Mouse (Mus musculus) intestine, embryonic 16.5 days (tissue): Measurements from ENCODE around the gene AW011738. TPM values are rescaled to one million over a fixed set of nuclear protein-coding genes. Genes with fewer than 3 reads are reported as not detected.

Experiments used
- ATAC-seq: fragments of 200-750 bp; cut with Nextera tagmentation; 2 replicates; pipeline ENCODE4 v1.8.0; 2017; ENCODE audit warnings: moderate TSS enrichment, moderate library complexity
- H3K27ac ChIP-seq: fragments of 300-500 bp; sonication (generic); 2 replicates; pipeline ENCODE4 v1.5.1; 2014; ENCODE audit warnings: mild to moderate bottlenecking, low read length
- H3K27me3 ChIP-seq: fragments of 300-500 bp; sonication (generic); replicated peaks from 2 replicates; pipeline ENCODE4 v1.6.1; 2014; ENCODE audit warnings: low read length, control low read depth, mixed read lengths; ENCODE audit not compliant: control insufficient read depth, insufficient read depth
- H3K36me3 ChIP-seq: fragments of 300-500 bp; sonication (generic); 2 replicates; pipeline ENCODE4 v1.6.1; 2014; ENCODE audit warnings: low read length, control low read depth; ENCODE audit not compliant: control insufficient read depth, insufficient read depth
- H3K4me1 ChIP-seq: fragments of 300-500 bp; sonication (generic); 2 replicates; pipeline ENCODE4 v1.6.1; 2014; ENCODE audit warnings: low read length, control low read depth, mixed read lengths; ENCODE audit not compliant: control insufficient read depth, insufficient read depth
- H3K4me2 ChIP-seq: fragments of 300-500 bp; sonication (generic); 2 replicates; pipeline ENCODE4 v1.6.1; 2014; ENCODE audit warnings: low read depth, low read length, control low read depth
- H3K4me3 ChIP-seq: fragments of 300-500 bp; sonication (generic); 2 replicates; pipeline ENCODE4 v1.5.1; 2014; ENCODE audit warnings: mild to moderate bottlenecking, low read length
- H3K9ac ChIP-seq: fragments of 300-500 bp; sonication (generic); 2 replicates; pipeline ENCODE4 v1.6.1; 2014; ENCODE audit warnings: low read depth, low read length
- H3K9me3 ChIP-seq: fragments of 300-500 bp; sonication (generic); 2 replicates; pipeline ENCODE4 v1.6.1; 2016; ENCODE audit warnings: low read length, control low read depth; ENCODE audit not compliant: control insufficient read depth
- WGBS: fragments of 180-500 bp; shearing (Covaris S2); extraction: QIAGEN DNeasy Blood & Tissue Kit; methylation state at CpG from one replicate; pipeline ENCODE4 v1.1.7; 2014; 5-methylcytosine and 5-hydroxymethylcytosine counted together
- polyA plus RNA-seq: library from polyadenylated mRNA; unstranded; fragments of >200 nt; fragmentation: Nextera tagmentation; extraction: Ambion mirVana; gene quantifications from 2 replicates; pipeline ENCODE4 v1.2.1, GENCODE M21; 2015

Gene AW011738
- polyA plus RNA-seq, 1 experiment from 2014 or later, result 2.3 TPM

GRCm38 (mm10) chr4:156234021-156234501 is 31.0 kb downstream of the AW011738 start:
- no peaks in the 10 kb centered on the region for H3K9me3 ChIP-seq
- no peak for ATAC-seq
- peaks cover 13% of the 10 kb centered on the region for H3K4me1 ChIP-seq
- peak overlapping the region; percentile 84 for H3K9ac ChIP-seq
- H3K36me3 ChIP-seq, result peaks cover 9% of the 10 kb centered on the region
- WGBS, result 11% methylated on average over 17 of the region's 17 CpGs
- H3K27me3 ChIP-seq, result no peaks in the 10 kb centered on the region
- peak overlapping the region; percentile 74 for H3K4me3 ChIP-seq
- H3K27ac ChIP-seq, result peak overlapping the region; percentile 68
- peak overlapping the region; percentile 78 for H3K4me2 ChIP-seq

DNA sequence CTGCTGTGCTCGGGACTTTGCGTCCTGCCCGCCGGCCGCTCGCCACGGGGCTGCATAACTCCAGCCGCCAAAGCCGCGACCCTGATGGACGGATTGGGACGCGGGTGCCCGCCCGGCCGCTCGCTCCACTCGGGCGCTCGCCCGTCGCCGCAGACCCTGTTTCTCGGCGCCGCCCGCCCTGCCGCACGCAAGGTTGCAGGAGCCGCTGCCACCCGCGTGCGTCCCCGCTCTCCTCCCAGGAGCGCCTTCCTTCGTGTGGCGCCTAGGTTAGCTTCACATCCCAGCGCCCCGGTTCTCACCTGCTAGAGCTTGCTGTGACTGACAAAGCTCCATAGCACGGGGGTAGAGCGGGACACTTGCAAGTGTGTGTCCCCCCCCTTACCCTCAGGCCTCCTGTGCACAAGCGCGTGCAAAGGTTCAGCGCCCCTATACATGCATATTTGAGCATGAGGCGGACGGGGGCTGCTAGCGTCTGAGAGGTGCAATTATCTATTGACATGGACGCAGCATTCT is 31.7 kb downstream of the AW011738 start, which contains the start of gene Plekhn1:
Plekhn1 (minus strand) TSS at position 157 of the 513 bp plus-strand sequence.
- Histone ChIP-seq H3K9ac (peak within 1 kb of the TSS; percentile 85), H3K9me3 (no peaks in the 10 kb centered on the region), H3K27me3 (no peaks in the 10 kb centered on the region), H3K27ac (peak within 1 kb of the TSS; percentile 98), H3K4me1 (peaks cover 13% of the 10 kb centered on the region), H3K4me2 (peak within 1 kb of the TSS; percentile 78), H3K4me3 (peak within 1 kb of the TSS; percentile 90), H3K36me3 (peaks cover 14% of the 10 kb centered on the region)
- ATAC-seq, result peak; percentile 46
- WGBS, result 0% methylated on average over 34 of the region's 48 CpGs

DNA sequence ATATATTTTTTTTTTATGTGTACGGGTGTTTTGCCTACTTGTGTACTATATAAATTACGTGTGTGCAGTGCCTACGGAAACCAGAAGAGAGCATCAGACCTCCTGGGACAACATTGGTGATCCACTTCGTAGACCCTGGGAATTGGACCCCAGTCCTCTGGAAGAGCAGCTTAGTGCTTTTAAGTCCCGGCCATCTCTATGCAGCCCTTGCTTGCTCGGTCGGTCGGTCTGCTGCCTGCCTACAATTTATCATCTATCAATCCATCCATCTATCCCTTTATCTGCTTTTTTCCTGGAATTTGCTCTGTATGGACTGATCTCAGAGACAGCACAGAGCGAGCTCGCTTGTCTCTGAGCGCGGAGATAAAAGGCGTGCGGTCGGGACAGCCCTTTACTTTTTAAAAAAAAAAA is 32.3 kb downstream of the AW011738 start:
- under 1% methylated on average over 15 of the region's 15 CpGs for WGBS

DNA sequence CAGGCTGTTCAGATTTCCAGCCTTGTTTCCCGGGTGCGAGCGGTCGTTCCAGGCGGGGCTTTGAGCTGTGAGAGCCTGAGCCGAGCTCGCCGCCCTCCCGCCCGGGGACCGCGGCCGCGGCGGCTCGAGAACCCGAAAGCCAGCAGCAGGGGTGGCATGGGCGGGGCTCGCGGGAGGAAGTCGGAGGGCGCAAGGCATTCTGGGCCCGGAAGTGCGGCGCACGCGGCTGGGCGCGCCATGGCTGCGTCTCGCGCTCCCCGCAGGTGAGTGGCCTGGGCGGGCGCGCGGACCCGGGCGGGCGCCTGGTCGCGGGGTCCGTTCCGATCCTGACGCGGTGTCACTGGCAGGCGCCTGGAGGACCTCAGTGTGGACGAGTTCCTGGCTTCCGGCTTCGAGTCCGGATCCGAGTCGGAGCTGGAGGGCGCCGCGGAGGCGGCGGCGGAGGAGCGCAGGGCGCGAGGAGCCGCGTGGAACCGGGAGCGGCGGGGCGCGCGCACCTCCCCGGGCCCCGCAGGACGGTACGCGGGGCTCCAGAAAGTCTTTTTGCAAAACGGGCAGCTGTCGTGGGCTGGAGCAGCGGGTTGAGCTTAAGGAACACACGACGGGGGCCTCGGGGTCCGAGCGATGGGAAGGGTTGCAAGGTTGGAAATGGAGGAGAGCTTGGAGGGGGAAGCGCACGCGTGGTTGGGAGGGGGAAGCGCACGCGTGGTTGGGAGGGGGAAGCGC is 32.9 kb downstream of the AW011738 start, which contains the start of gene Noc2l:
Noc2l (plus strand) TSS at position 203 of the 726 bp plus-strand sequence.
- Histone ChIP-seq H3K4me1 (peaks cover 13% of the 10 kb centered on the region), H3K27ac (peak within 1 kb of the TSS; percentile 98), H3K9ac (peak within 1 kb of the TSS; percentile 85), H3K36me3 (peaks cover 25% of the 10 kb centered on the region), H3K4me3 (peak within 1 kb of the TSS; percentile 90), H3K4me2 (peak within 1 kb of the TSS; percentile 78), H3K27me3 (no peaks in the 10 kb centered on the region), H3K9me3 (no peaks in the 10 kb centered on the region)
- WGBS, result under 1% methylated on average over 82 of the region's 90 CpGs
- ATAC-seq, result peak; percentile 91

More for the DNA sequence above, 32.3 kb downstream of the AW011738 start:
- no peaks in the 10 kb centered on the region for H3K27me3 ChIP-seq
- H3K9me3 ChIP-seq, result no peaks in the 10 kb centered on the region
- peak overlapping the region; percentile 85 for H3K9ac ChIP-seq
- peaks cover 13% of the 10 kb centered on the region for H3K4me1 ChIP-seq
- peak overlapping the region; percentile 98 for H3K27ac ChIP-seq
- H3K36me3 ChIP-seq, result peaks cover 20% of the 10 kb centered on the region
- H3K4me3 ChIP-seq, result peak overlapping the region; percentile 90
- peak; percentile 29 for ATAC-seq
- peak overlapping the region; percentile 67 for H3K4me2 ChIP-seq

- WGBS, result 20% methylated on average over 55 of the region's 60 CpGs
- Histone ChIP-seq H3K36me3 (peaks cover 29% of the 10 kb centered on the region), H3K4me3 (peak overlapping the region; percentile 90), H3K4me2 (peak overlapping the region; percentile 75), H3K9me3 (no peaks in the 10 kb centered on the region), H3K27me3 (no peaks in the 10 kb centered on the region), H3K4me1 (peaks cover 13% of the 10 kb centered on the region), H3K27ac (peak overlapping the region; percentile 98; the same call in 1 of the 2 replicates), H3K9ac (peak overlapping the region; percentile 85)
- no peak for ATAC-seq
Measured at GRCm38 (mm10) chr4:156236651-156237447, 33.7 kb downstream of the AW011738 start.

GRCm38 (mm10) chr4:156249567-156249966 is 46.5 kb downstream of the AW011738 start:
- Histone ChIP-seq H3K4me2 (no peak overlapping the region), H3K27me3 (peaks cover 15% of the 10 kb centered on the region), H3K9ac (no peak overlapping the region), H3K9me3 (no peaks in the 10 kb centered on the region), H3K27ac (no peak overlapping the region), H3K4me1 (peaks cover 4% of the 10 kb centered on the region), H3K36me3 (peaks cover 22% of the 10 kb centered on the region), H3K4me3 (no peak overlapping the region)
- no peak for ATAC-seq
- WGBS, result 55% methylated on average over 11 of the region's 11 CpGs

- no peak overlapping the region for H3K27ac ChIP-seq
- no peak overlapping the region for H3K4me2 ChIP-seq
- ATAC-seq, result no peak
- peaks cover 26% of the 10 kb centered on the region for H3K27me3 ChIP-seq
- H3K36me3 ChIP-seq, result peaks cover 10% of the 10 kb centered on the region
- H3K9ac ChIP-seq, result no peak overlapping the region
- WGBS, result 68% methylated on average over 8 of the region's 8 CpGs
- no peaks in the 10 kb centered on the region for H3K9me3 ChIP-seq
- H3K4me3 ChIP-seq, result no peak overlapping the region
- H3K4me1 ChIP-seq, result peaks cover 10% of the 10 kb centered on the region
Measured at GRCm38 (mm10) chr4:156251081-156251480, 48.0 kb downstream of the AW011738 start.

DNA sequence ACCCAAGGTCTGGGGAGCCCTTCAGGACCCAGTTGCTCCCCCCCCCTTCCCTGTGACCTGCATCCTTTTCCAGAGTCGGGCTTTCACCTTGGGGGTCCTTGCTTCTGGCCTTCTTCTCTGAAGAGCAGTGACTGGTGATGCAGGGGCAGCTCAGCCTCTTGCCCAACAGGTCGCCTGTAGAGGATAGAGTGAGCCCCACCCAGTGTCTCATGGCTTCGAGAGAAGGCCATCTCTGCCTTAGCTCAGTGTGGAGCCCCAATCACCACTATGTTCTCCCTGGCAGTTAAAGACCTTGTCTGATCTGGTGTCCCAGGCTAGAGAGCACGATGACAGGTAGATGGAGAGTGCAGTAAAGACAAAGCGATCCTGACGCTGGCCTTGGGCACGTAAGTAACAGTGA is 49.0 kb downstream of the AW011738 start:
- H3K9me3 ChIP-seq, result no peaks in the 10 kb centered on the region
- H3K4me2 ChIP-seq, result no peak overlapping the region
- H3K27ac ChIP-seq, result no peak overlapping the region
- no peak overlapping the region for H3K4me3 ChIP-seq
- H3K27me3 ChIP-seq, result peaks cover 26% of the 10 kb centered on the region
- H3K36me3 ChIP-seq, result peaks cover 10% of the 10 kb centered on the region
- H3K9ac ChIP-seq, result no peak overlapping the region
- WGBS, result 32% methylated on average over 7 of the region's 7 CpGs
- ATAC-seq, result no peak
- H3K4me1 ChIP-seq, result peaks cover 10% of the 10 kb centered on the region

- no peak overlapping the region for H3K9ac ChIP-seq
- ATAC-seq, result no peak
Measured at GRCm38 (mm10) chr4:156252619-156253018, 49.5 kb downstream of the AW011738 start.

More at GRCm38 (mm10) chr4:156252619-156253018, 49.5 kb downstream of the AW011738 start:
- 36% methylated on average over 3 of the region's 3 CpGs for WGBS
- Histone ChIP-seq H3K4me2 (no peak overlapping the region), H3K27me3 (peaks cover 26% of the 10 kb centered on the region), H3K9me3 (no peaks in the 10 kb centered on the region), H3K36me3 (peaks cover 10% of the 10 kb centered on the region), H3K27ac (no peak overlapping the region), H3K4me1 (peaks cover 10% of the 10 kb centered on the region), H3K4me3 (no peak overlapping the region)
